Comparison of ENCODE assay signal across 8 mouse cellular contexts in the genomic region with DNA sequence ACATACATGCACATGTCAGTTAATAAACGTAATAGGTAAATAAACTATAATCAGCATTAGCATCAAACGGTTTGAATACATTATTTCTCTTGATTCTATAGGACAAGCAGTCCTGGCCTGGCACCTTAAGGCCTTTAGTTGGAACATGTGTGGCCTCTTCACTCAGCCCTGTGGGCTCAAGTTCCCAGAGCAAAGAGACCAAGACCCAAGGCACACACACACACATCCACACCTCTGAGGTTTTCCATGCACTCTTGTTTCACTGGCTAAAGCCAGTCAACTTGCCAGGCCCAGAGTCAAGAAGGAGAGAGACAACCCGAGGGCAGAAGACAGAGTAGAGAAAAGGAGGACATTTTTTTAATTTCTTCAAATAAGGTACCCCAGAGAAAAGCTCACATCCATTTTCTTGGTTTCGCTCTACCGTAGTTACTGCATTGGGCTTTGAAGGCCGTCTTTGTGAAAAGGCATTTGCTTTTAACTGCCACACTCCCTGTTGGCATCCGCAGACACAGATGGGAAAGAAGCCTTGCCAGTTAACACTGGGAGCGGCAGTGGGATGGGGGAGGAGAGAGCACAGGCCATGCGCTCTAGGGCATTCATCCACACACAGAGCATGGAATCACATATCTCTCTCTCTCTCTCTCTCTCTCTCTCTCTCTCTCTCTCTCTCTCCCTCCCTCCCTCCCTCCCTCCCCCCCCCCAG. TPM values are rescaled to one million over a fixed set of nuclear protein-coding genes. Genes with fewer than 3 reads are reported as not detected.
A peak's percentile ranks its signal among the peaks of the same experiment; 100 is the strongest.
DNase-seq lines count a peak whose midpoint lies in the region; ATAC-seq and TF ChIP-seq lines count a peak whose summit lies in the region.
"Had no signal": no experiment of that assay in that cellular context is flagged by ENCODE, and none has a peak within 500 bp of the region (broad histone marks: within the 10 kb centered on the region; RNA-seq: fewer than 3 reads in every experiment).

No protein-coding gene starts in this region.

- H3K9me3 ChIP-seq in limb, embryonic 13.5 days: 0 out of 2 replicates have a peak, but pooled peaks cover 1% of the 10 kb centered on the region
- H3K9me3 ChIP-seq in limb, embryonic 10.5 days (replicated peaks): peaks cover 1% of the 10 kb centered on the region; the same call in 1 of the 2 replicates
- H3K9me3 ChIP-seq in heart, embryonic 10.5 days: no peaks in the 10 kb centered on the region
- H3K9me3 ChIP-seq in limb, embryonic 14.5 days (ENCODE audit: control insufficient read depth, low read length): no peaks in the 10 kb centered on the region

- 67% methylated on average over 9 of the region's 9 CpGs for WGBS in limb, embryonic 13.5 days
- WGBS in limb, embryonic 10.5 days: 74% methylated on average over 9 of the region's 9 CpGs
- 21% methylated on average over 9 of the region's 9 CpGs for WGBS in cerebellum, adult 2 months
- 63% methylated on average over 9 of the region's 9 CpGs for WGBS in heart, embryonic 10.5 days
- WGBS in limb, embryonic 14.5 days: 63% methylated on average over 9 of the region's 9 CpGs

- H3K4me3 ChIP-seq in limb, embryonic 13.5 days: no peak overlapping the region
- no peak overlapping the region for H3K4me3 ChIP-seq in limb, embryonic 10.5 days
- H3K4me3 ChIP-seq in cerebellum, adult 2 months (replicated peaks; ENCODE audit: insufficient read depth, low read depth, low read length): no peak overlapping the region
- H3K4me3 ChIP-seq in heart, embryonic 10.5 days: no peak overlapping the region
- no peak overlapping the region for H3K4me3 ChIP-seq in limb, embryonic 14.5 days (replicated peaks; ENCODE audit: low read length)

- ATAC-seq in limb, embryonic 13.5 days (ENCODE audit: low FRiP score, low read depth): peak; percentile 40; the same call in 1 of the 2 replicates
- ATAC-seq in limb, embryonic 14.5 days (ENCODE audit: low FRiP score, low read depth): 0 out of 2 replicates have a peak, but pooled peaks have one; percentile 41
- no peak for ATAC-seq in erythroid progenitor cell, adult 5-6 weeks (replicated peaks; ENCODE audit: low FRiP score, poor library complexity, severe bottlenecking)
- ATAC-seq: Patski had no signal

- no peak overlapping the region for H3K9ac ChIP-seq in limb, embryonic 13.5 days
- H3K9ac ChIP-seq in limb, embryonic 14.5 days (ENCODE audit: low read depth, low read length, severe bottlenecking): no peak overlapping the region

- no peaks in the 10 kb centered on the region for H3K27me3 ChIP-seq in limb, embryonic 13.5 days
- no peaks in the 10 kb centered on the region for H3K27me3 ChIP-seq in limb, embryonic 10.5 days (ENCODE audit: low read depth, poor library complexity, severe bottlenecking)
- no peaks in the 10 kb centered on the region for H3K27me3 ChIP-seq in cerebellum, adult 2 months (ENCODE audit: control insufficient read depth, insufficient read depth, low read length)
- no peaks in the 10 kb centered on the region for H3K27me3 ChIP-seq in heart, embryonic 10.5 days (ENCODE audit: insufficient read depth, poor library complexity, severe bottlenecking)
- no peaks in the 10 kb centered on the region for H3K27me3 ChIP-seq in limb, embryonic 14.5 days (ENCODE audit: control insufficient read depth, insufficient read depth, low read length)
- H3K27me3 ChIP-seq: Patski had no signal

- no peaks in the 10 kb centered on the region for H3K36me3 ChIP-seq in limb, embryonic 13.5 days
- no peaks in the 10 kb centered on the region for H3K36me3 ChIP-seq in limb, embryonic 10.5 days
- H3K36me3 ChIP-seq in heart, embryonic 10.5 days: peaks cover 2% of the 10 kb centered on the region; the same call in 1 of the 2 replicates
- H3K36me3 ChIP-seq in limb, embryonic 14.5 days (ENCODE audit: control insufficient read depth, insufficient read depth, low read length): no peaks in the 10 kb centered on the region

- H3K27ac ChIP-seq in limb, embryonic 13.5 days: no peak overlapping the region
- H3K27ac ChIP-seq in limb, embryonic 10.5 days: no peak overlapping the region
- H3K27ac ChIP-seq in cerebellum, adult 2 months (ENCODE audit: insufficient read depth, low read length): peak overlapping the region; percentile 13; the same call in 1 of the 2 replicates
- peak overlapping the region; percentile 67; the same call in 1 of the 2 replicates for H3K27ac ChIP-seq in heart, embryonic 10.5 days
- no peak overlapping the region for H3K27ac ChIP-seq in limb, embryonic 14.5 days (replicated peaks; ENCODE audit: low read depth, low read length)

- peaks cover 9% of the 10 kb centered on the region; the same call in 1 of the 2 replicates for H3K4me1 ChIP-seq in limb, embryonic 13.5 days
- peaks cover 23% of the 10 kb centered on the region for H3K4me1 ChIP-seq in limb, embryonic 10.5 days
- peaks cover 25% of the 10 kb centered on the region; the same call in 1 of the 2 replicates for H3K4me1 ChIP-seq in cerebellum, adult 2 months (ENCODE audit: control insufficient read depth, insufficient read depth, low read length)
- peaks cover 30% of the 10 kb centered on the region for H3K4me1 ChIP-seq in heart, embryonic 10.5 days
- no peaks in the 10 kb centered on the region for H3K4me1 ChIP-seq in limb, embryonic 14.5 days (ENCODE audit: control insufficient read depth, insufficient read depth, low read length)

- no peak overlapping the region for H3K4me2 ChIP-seq in limb, embryonic 13.5 days (replicated peaks)
- no peak overlapping the region for H3K4me2 ChIP-seq in limb, embryonic 14.5 days (replicated peaks; ENCODE audit: low read depth, low read length, severe bottlenecking)

- DNase-seq in limb, embryonic 10.5 days (ENCODE audit: low spot score): no peak
- DNase-seq in cerebellum, adult 2 months: peak; percentile 80 to 92
- DNase-seq in heart, embryonic 10.5 days (ENCODE audit: low spot score): peak; percentile 71
- DNase-seq in limb, embryonic 14.5 days (ENCODE audit: low spot score): no peak
- DNase-seq in yolk sac, embryonic 10.5 days (ENCODE audit: low spot score): no peak

- TF ChIP-seq CTCF in cerebellum, adult 2 months (IDR thresholded peaks at IDR 0.05; ENCODE audit: borderline replicate concordance, insufficient read depth, low read depth, low read length): no peak

- TF ChIP-seq POLR2A in cerebellum, adult 2 months (IDR thresholded peaks at IDR 0.05; ENCODE audit: borderline replicate concordance, insufficient read depth, low read length): no peak
- TF ChIP-seq POLR2A in limb, embryonic 14.5 days (IDR thresholded peaks at IDR 0.05; ENCODE audit: borderline replicate concordance, extremely low read depth, insufficient read depth, insufficient read length): no peak

RNA-seq across cellular contexts. Expression of gene Tec, which starts 22.2 kb away (rescaled TPM):
- polyA plus RNA-seq in limb, embryonic 13.5 days (2015; fragmentation: Nextera tagmentation; extraction: Ambion mirVana): 5.2 and 5.5 TPM in 2 replicates
- polyA plus RNA-seq in limb, embryonic 10.5 days (2016; fragmentation: Nextera tagmentation; extraction: Ambion mirVana): 2.8 and 3.1 TPM in 2 replicates
- 1.8 and 2.5 TPM in 2 replicates for polyA plus RNA-seq in cerebellum, adult 2 months (2012; rRNA removed)
- 7.5 and 12.1 TPM in 2 replicates for polyA plus RNA-seq in heart, embryonic 10.5 days (2016; fragmentation: Nextera tagmentation; extraction: Ambion mirVana)
- 4.0 and 5.9 TPM in 2 replicates for polyA plus RNA-seq in limb, embryonic 14.5 days (2012; rRNA removed)
- 7.9 and 8.7 TPM in 2 replicates for polyA plus RNA-seq in limb, embryonic 14.5 days (2014; fragmentation: Nextera tagmentation; extraction: Ambion mirVana)
- total RNA-seq in erythroid progenitor cell, adult 5-6 weeks (2015; ENCODE audit: low replicate concordance): 2.5 and 10.8 TPM in 2 replicates
- 2.4 and 5.7 TPM in 2 replicates for total RNA-seq in erythroid progenitor cell, adult 5-6 weeks (2017; ENCODE audit: low replicate concordance)

Comparison
In these comparisons a context has a peak if more than half of its experiments do, and no peak if none do; other contexts are left out.
1. H3K27ac ChIP-seq: peak in cerebellum, adult 2 months (single experiment) and heart, embryonic 10.5 days (single experiment); none in limb, embryonic 13.5 days (single experiment), limb, embryonic 10.5 days (single experiment) and limb, embryonic 14.5 days (single experiment).
2. DNase-seq: peak in cerebellum, adult 2 months (2 of 2) and heart, embryonic 10.5 days (single experiment); none in limb, embryonic 10.5 days (single experiment), limb, embryonic 14.5 days (single experiment) and yolk sac, embryonic 10.5 days (single experiment).